Mouse (Mus musculus) forebrain, postnatal 0 days (tissue): ENCODE results near the gene Pcsk6. TPM values are rescaled to one million over a fixed set of nuclear protein-coding genes. Genes with fewer than 3 reads are reported as not detected.

Experiments
- ATAC-seq: fragments of 200-750 bp; cut with Nextera tagmentation; 2 replicates; pipeline ENCODE4 v1.8.0; 2017; ENCODE audit warnings: mild to moderate bottlenecking, moderate library complexity
- DNase-seq: peaks from one replicate; pipeline ENCODE4 v3.0.0-alpha.2; 2015
- H3K27ac ChIP-seq: fragments of 300-500 bp; sonication (generic); 2 replicates; pipeline ENCODE4 v1.5.1; 2014; ENCODE audit warnings: low read depth, mild to moderate bottlenecking, antibody characterized with exemption, low read length, moderate library complexity, mixed read lengths
- H3K27me3 ChIP-seq: fragments of 300-500 bp; sonication (generic); 2 replicates; pipeline ENCODE4 v1.6.1; 2014; ENCODE audit warnings: mild to moderate bottlenecking, low read length, mixed read lengths; ENCODE audit not compliant: insufficient read depth
- H3K36me3 ChIP-seq: fragments of 300-500 bp; sonication (generic); 2 replicates; pipeline ENCODE4 v1.6.1; 2014; ENCODE audit warnings: mild to moderate bottlenecking, moderate library complexity; ENCODE audit not compliant: insufficient read depth
- H3K4me1 ChIP-seq: fragments of 300-500 bp; sonication (generic); 2 replicates; pipeline ENCODE4 v1.6.1; 2014; ENCODE audit warnings: antibody characterized with exemption; ENCODE audit not compliant: insufficient read depth
- H3K4me2 ChIP-seq: fragments of 300-500 bp; sonication (generic); 2 replicates; pipeline ENCODE4 v1.6.1; 2014; ENCODE audit warnings: low read depth, mild to moderate bottlenecking, moderate library complexity
- H3K4me3 ChIP-seq: fragments of 300-500 bp; sonication (generic); 2 replicates; pipeline ENCODE4 v1.5.1; 2014; ENCODE audit warnings: low read depth, low read length, mixed read lengths
- H3K9ac ChIP-seq: fragments of 300-500 bp; sonication (generic); 2 replicates; pipeline ENCODE4 v1.6.1; 2014; ENCODE audit warnings: mild to moderate bottlenecking
- H3K9me3 ChIP-seq: fragments of 300-500 bp; sonication (generic); 2 replicates; pipeline ENCODE4 v1.6.1; 2016; ENCODE audit warnings: low read length
- CTCF ChIP-seq: sonication (generic); IDR thresholded peaks from 2 replicates; pipeline ENCODE4 v1.5.1; 2016; ENCODE audit warnings: antibody characterized with exemption, control low read depth, low read depth
- WGBS: fragments of 180-500 bp; shearing (Covaris S2); extraction: QIAGEN DNeasy Blood & Tissue Kit; methylation state at CpG from one replicate; pipeline ENCODE4 v1.1.7; 2014; 5-methylcytosine and 5-hydroxymethylcytosine counted together
- polyA plus RNA-seq: library from polyadenylated mRNA; unstranded; fragments of >200 nt; fragmentation: Nextera tagmentation; extraction: Ambion mirVana; gene quantifications from 2 replicates; pipeline ENCODE4 v1.2.1, GENCODE M21; 2015
- total RNA-seq: library from RNA; depleted of rRNA; stranded (reverse); fragments of >200 nt; gene quantifications from 2 replicates; pipeline ENCODE4 v1.2.3, GENCODE M21; 2014

Pcsk6 gene
- total and polyA plus RNA-seq, 2 experiments from 2014 or later = 2.4 to 10.2 TPM

DNA sequence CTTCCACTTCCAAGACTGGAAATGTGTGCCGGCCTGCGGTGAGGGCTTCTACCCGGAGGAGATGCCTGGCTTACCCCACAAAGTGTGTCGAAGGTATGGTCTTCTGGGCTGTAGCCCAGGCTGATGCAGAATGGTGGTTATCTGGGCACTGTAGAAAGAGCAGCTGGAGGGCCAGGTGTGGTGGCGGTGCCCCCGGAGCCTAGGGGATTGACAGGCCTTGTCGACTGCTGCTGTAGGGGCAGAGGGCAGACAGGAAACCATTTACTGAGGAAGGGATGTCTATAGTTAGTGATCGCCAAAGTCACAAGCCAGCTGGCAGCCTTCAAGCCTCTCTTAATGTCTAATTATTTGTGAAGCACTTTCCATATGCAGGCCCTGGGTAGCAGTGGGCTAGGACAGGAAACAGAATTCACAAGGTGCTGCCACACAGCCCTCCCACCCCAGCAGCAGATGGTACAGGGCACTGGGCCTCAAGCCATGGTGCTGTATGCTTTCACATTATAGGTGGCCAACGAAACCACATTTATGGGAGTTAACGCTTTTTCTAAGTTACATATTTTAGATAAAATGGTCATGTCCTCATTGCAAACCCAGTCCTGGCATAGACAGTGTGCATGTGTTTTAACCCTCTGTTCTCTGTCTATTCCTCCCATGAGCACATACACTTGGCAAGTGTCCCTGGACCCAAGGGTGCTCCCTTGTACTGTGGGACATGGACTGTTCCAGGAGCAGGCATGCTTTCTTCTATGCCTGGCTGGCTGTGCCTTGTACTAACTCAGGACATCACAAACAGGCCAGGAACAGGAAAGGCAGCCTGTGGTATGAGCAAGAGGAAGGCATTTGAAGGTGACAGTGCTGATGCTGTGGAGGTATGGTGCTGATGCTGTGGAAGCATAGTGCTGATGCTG is 182.3 kb downstream of the Pcsk6 start, which contains the start of gene Gm45213:
Gene Gm45213 (plus strand): TSS at position 51 of the 908 bp plus-strand sequence.
- Histone ChIP-seq H3K27ac (no peak within 1 kb of the TSS), H3K9me3 (no peaks in the 10 kb centered on the region), H3K4me2 (no peak within 1 kb of the TSS), H3K4me1 (peaks cover 2% of the 10 kb centered on the region; the same call in 1 of the 2 replicates), H3K27me3 (no peaks in the 10 kb centered on the region), H3K4me3 (no peak within 1 kb of the TSS), H3K36me3 (no peaks in the 10 kb centered on the region), H3K9ac (no peak within 1 kb of the TSS)
- DNase-seq (no peak), ATAC-seq (peak; percentile 62)
- 71% methylated on average over 10 of the region's 10 CpGs for WGBS
- TF ChIP-seq CTCF = no peak

GRCm38 (mm10) chr7:66044617-66045016 is 183.1 kb downstream of the Pcsk6 start:
- WGBS = 42% methylated on average over 9 of the region's 9 CpGs
- no peak for DNase-seq
- Histone ChIP-seq H3K9ac (no peak overlapping the region), H3K9me3 (no peaks in the 10 kb centered on the region), H3K4me3 (no peak overlapping the region), H3K4me1 (peaks cover 2% of the 10 kb centered on the region; the same call in 1 of the 2 replicates), H3K4me2 (no peak overlapping the region), H3K36me3 (no peaks in the 10 kb centered on the region), H3K27me3 (no peaks in the 10 kb centered on the region), H3K27ac (no peak overlapping the region)
- no peak for TF ChIP-seq CTCF
- ATAC-seq = peak; percentile 12; the same call in 1 of the 2 replicates

GRCm38 (mm10) chr7:66046921-66047918 is 185.7 kb downstream of the Pcsk6 start:
- no peaks in the 10 kb centered on the region for H3K9me3 ChIP-seq
- no peak overlapping the region for H3K4me2 ChIP-seq
- no peaks in the 10 kb centered on the region for H3K36me3 ChIP-seq
- ATAC-seq = no peak
- WGBS = 64% methylated on average over 17 of the region's 17 CpGs
- no peak for TF ChIP-seq CTCF
- no peaks in the 10 kb centered on the region for H3K27me3 ChIP-seq
- H3K4me1 ChIP-seq = peaks cover 2% of the 10 kb centered on the region; the same call in 1 of the 2 replicates
- no peak overlapping the region for H3K9ac ChIP-seq
- no peak for DNase-seq
- H3K4me3 ChIP-seq = no peak overlapping the region
- no peak overlapping the region for H3K27ac ChIP-seq

GRCm38 (mm10) chr7:66047975-66048374 is 186.4 kb downstream of the Pcsk6 start:
- no peak overlapping the region for H3K27ac ChIP-seq
- DNase-seq (no peak), ATAC-seq (no peak)
- no peak overlapping the region for H3K4me2 ChIP-seq
- H3K4me1 ChIP-seq = peaks cover 2% of the 10 kb centered on the region; the same call in 1 of the 2 replicates
- TF ChIP-seq CTCF = no peak
- H3K9ac ChIP-seq = no peak overlapping the region
- no peaks in the 10 kb centered on the region for H3K36me3 ChIP-seq
- H3K4me3 ChIP-seq = no peak overlapping the region
- 71% methylated on average over 4 of the region's 4 CpGs for WGBS
- no peaks in the 10 kb centered on the region for H3K27me3 ChIP-seq
- H3K9me3 ChIP-seq = no peaks in the 10 kb centered on the region

GRCm38 (mm10) chr7:66048446-66049230 is 187.1 kb downstream of the Pcsk6 start:
- Histone ChIP-seq H3K4me2 (no peak overlapping the region), H3K9me3 (no peaks in the 10 kb centered on the region), H3K4me1 (peaks cover 2% of the 10 kb centered on the region; the same call in 1 of the 2 replicates), H3K36me3 (no peaks in the 10 kb centered on the region), H3K27ac (no peak overlapping the region), H3K27me3 (no peaks in the 10 kb centered on the region), H3K9ac (no peak overlapping the region), H3K4me3 (no peak overlapping the region)
- no peak for TF ChIP-seq CTCF
- DNase-seq = no peak
- no peak for ATAC-seq
- WGBS = 85% methylated on average over 12 of the region's 12 CpGs

- Histone ChIP-seq H3K4me1 (no peaks in the 10 kb centered on the region), H3K4me3 (no peak overlapping the region), H3K4me2 (no peak overlapping the region), H3K9me3 (no peaks in the 10 kb centered on the region), H3K9ac (no peak overlapping the region), H3K36me3 (no peaks in the 10 kb centered on the region), H3K27me3 (no peaks in the 10 kb centered on the region), H3K27ac (no peak overlapping the region)
- no peak for ATAC-seq
- TF ChIP-seq CTCF = no peak
- WGBS = 88% methylated on average over 4 of the region's 4 CpGs
- no peak for DNase-seq
Observed at GRCm38 (mm10) chr7:66053946-66054483, 192.5 kb downstream of the Pcsk6 start.
